Mouse (Mus musculus) CH12.LX (cell line): ENCODE data around the gene Nup160.

Source experiments
- BHLHE40 ChIP-seq: IDR thresholded peaks from 2 replicates; pipeline ENCODE4 v1.6.1; 2011; ENCODE audit warnings: mild to moderate bottlenecking, low read depth, low read length, improper control_type of control experiment
- CTCF ChIP-seq, 2 experiments: IDR thresholded peaks in 1 of 2; conservative IDR thresholded peaks in 1 of 2; 2 replicates each; pipeline ENCODE4 v1.5.1; 2011 to 2012; ENCODE audit warnings: low read depth in 2 of 2, low read length in 2 of 2, improper control_type of control experiment in 1 of 2, inconsistent platforms in 1 of 2, mild to moderate bottlenecking in 1 of 2, moderate library complexity in 1 of 2
- EP300 ChIP-seq: IDR thresholded peaks from 2 replicates; pipeline ENCODE4 v1.6.1; 2011; ENCODE audit warnings: low read length, improper control_type of control experiment
- JUND ChIP-seq: conservative IDR thresholded peaks from 2 replicates; pipeline ENCODE4 v1.6.1; 2011; ENCODE audit warnings: low read depth, low read length, improper control_type of control experiment
- MAX ChIP-seq: IDR thresholded peaks from 2 replicates; pipeline ENCODE4 v1.6.1; 2011; ENCODE audit warnings: low read length, improper control_type of control experiment
- MAZ ChIP-seq: IDR thresholded peaks from 2 replicates; pipeline ENCODE4 v1.6.1; 2012; ENCODE audit warnings: low read depth, mild to moderate bottlenecking, inconsistent platforms, low read length, improper control_type of control experiment, moderate library complexity
- MEF2A ChIP-seq: IDR thresholded peaks from 2 replicates; pipeline ENCODE4 v1.6.1; 2014; ENCODE audit warnings: low read depth, mild to moderate bottlenecking, inconsistent platforms, low read length, improper control_type of control experiment, borderline replicate concordance
- POLR2A ChIP-seq: IDR thresholded peaks from 2 replicates; pipeline ENCODE4 v1.6.1; 2011; ENCODE audit warnings: low read depth, mild to moderate bottlenecking, improper control_type of control experiment, low read length
- SIN3A ChIP-seq: IDR thresholded peaks from 2 replicates; pipeline ENCODE4 v1.6.1; 2012; ENCODE audit warnings: low read length, improper control_type of control experiment, inconsistent platforms
- USF1 ChIP-seq: IDR thresholded peaks from 2 replicates; pipeline ENCODE4 v1.6.1; 2014; ENCODE audit warnings: low read depth, mild to moderate bottlenecking, inconsistent platforms, low read length, improper control_type of control experiment

GRCm38 (mm10) chr2:90739921-90740320 lies 62.9 kb downstream of the Nup160 start:
- no peak for TF ChIP-seq EP300
- no peak for TF ChIP-seq USF1
- TF ChIP-seq BHLHE40: no peak
- TF ChIP-seq POLR2A: no peak
- TF ChIP-seq CTCF (conservative IDR thresholded peaks at IDR 0.05 in 1 of 2, IDR thresholded peaks at IDR 0.05 in 1 of 2; ENCODE audit: low read depth in 2 of 2, low read length in 2 of 2): no peak
- no peak for TF ChIP-seq JUND
- TF ChIP-seq MEF2A: no peak
- no peak for TF ChIP-seq MAZ
- TF ChIP-seq SIN3A: no peak
- TF ChIP-seq MAX: no peak
